Mouse (Mus musculus) left cerebral cortex, adult 2 months (tissue): Measurements from ENCODE around the gene Spint2. TPM values are rescaled to one million over a fixed set of nuclear protein-coding genes. Genes with fewer than 3 reads are reported as not detected.

Source experiments
- DNase-seq, 2 experiments: peaks; one replicate each; pipeline ENCODE4 v3.0.0; 2021 to 2022; ENCODE audit warnings: low spot score in 2 of 2, mixed read lengths in 1 of 2; ENCODE audit errors: extremely low spot score in 1 of 2
- H3K27ac ChIP-seq: fragments of 200-600 bp; 2 replicates; pipeline ENCODE4 v1.8.1; 2022
- H3K4me3 ChIP-seq: fragments of 200-600 bp; 2 replicates; pipeline ENCODE4 v1.8.1; 2022
- CTCF ChIP-seq: fragments of 200-600 bp; IDR thresholded peaks from 2 replicates; pipeline ENCODE4 v1.8.1; 2022; ENCODE audit warnings: antibody characterized with exemption, mild to moderate bottlenecking, moderate library complexity
- intact Hi-C: fragments of 180-260 bp; cut with DNase I; formaldehyde crosslinking; loops from one replicate; pipeline ENCODE4 v1.15.1; 2025
- long read RNA-seq, 2 experiments: library from polyadenylated mRNA; stranded (forward); transcript quantifications; one replicate each; pipeline ENCODE4 v2.0.0; 2021; ENCODE audit warnings: borderline mapping rate in 2 of 2
- total RNA-seq, 2 experiments: library from RNA; stranded (reverse); gene quantifications; 2 replicates each; pipeline ENCODE4 v1.2.3; 2021

The Spint2 gene
- 10 to 100 TPM; 26.4 to 27.8 TPM for total RNA-seq
- long read RNA-seq, experiment 1, transcript Spint2-202 (6 exons, 1,211 nt), result major isoform, 12 of 18 reads
- long read RNA-seq, experiment 1, partial matches to known transcripts, result 1 of 18 reads
- long read RNA-seq, experiment 1, other reads (novel, unspliced or antisense), result 4 of 18 reads
- long read RNA-seq, experiment 2, transcript Spint2-202 (6 exons, 1,211 nt), result major isoform, 9 of 12 reads
- long read RNA-seq, experiment 2, partial matches to known transcripts, result 1 of 12 reads
- long read RNA-seq, experiment 2, other reads (novel, unspliced or antisense), result 2 of 12 reads

GRCm38 (mm10) chr7:29281201-29282073 is at the start of gene Spint2:
Gene Spint2 (minus strand): TSS chr7:29281912.
- peak within 1 kb of the TSS; percentile 60 for H3K4me3 ChIP-seq
- peak; percentile 40 to 47 for DNase-seq
- H3K27ac ChIP-seq, result no peak within 1 kb of the TSS
- no peak; the same call in 1 of the 2 replicates for TF ChIP-seq CTCF
- intact Hi-C loops, result no loop called here

- H3K27ac ChIP-seq, result peak overlapping the region; percentile 48
- H3K4me3 ChIP-seq, result no peak overlapping the region
- TF ChIP-seq CTCF, result no peak
- intact Hi-C loops, result no loop called here
- no peak for DNase-seq
Observed at GRCm38 (mm10) chr7:29328984-29329383, 47.3 kb upstream of the Spint2 start.

GRCm38 (mm10) chr7:29327087-29327486 is 45.4 kb upstream of the Spint2 start:
- intact Hi-C loops, result no loop called here
- Histone ChIP-seq H3K4me3 (no peak overlapping the region), H3K27ac (no peak overlapping the region)
- TF ChIP-seq CTCF, result no peak
- DNase-seq, result no peak

- TF ChIP-seq CTCF, result peak; percentile 20
- Histone ChIP-seq H3K27ac (peak overlapping the region; percentile 95), H3K4me3 (no peak overlapping the region)
- no peak for DNase-seq
- intact Hi-C loops, result no loop called here
Observed at GRCm38 (mm10) chr7:29319337-29320307, 37.9 kb upstream of the Spint2 start.

GRCm38 (mm10) chr7:29318115-29318911 is 36.6 kb upstream of the Spint2 start:
- intact Hi-C loops, result no loop called here

GRCm38 (mm10) chr7:29317558-29317957 is 35.8 kb upstream of the Spint2 start:
- DNase-seq, result peak in 1 of 2 experiments; percentile 56
- Histone ChIP-seq H3K4me3 (no peak overlapping the region), H3K27ac (peak overlapping the region; percentile 95)
- no peak for TF ChIP-seq CTCF
- intact Hi-C loops, result no loop called here

More at GRCm38 (mm10) chr7:29318115-29318911, 36.6 kb upstream of the Spint2 start:
- peak; percentile 58 to 66 for DNase-seq
- no peak overlapping the region for H3K4me3 ChIP-seq
- peak overlapping the region; percentile 95 for H3K27ac ChIP-seq
- no peak for TF ChIP-seq CTCF

GRCm38 (mm10) chr7:29316976-29317375 is 35.3 kb upstream of the Spint2 start:
- peak overlapping the region; percentile 95 for H3K27ac ChIP-seq
- peak; percentile 71 to 81 for DNase-seq
- intact Hi-C loops, result no loop called here
- peak; percentile 33 for TF ChIP-seq CTCF
- H3K4me3 ChIP-seq, result no peak overlapping the region

- TF ChIP-seq CTCF, result no peak; the same call in 1 of the 2 replicates
- Histone ChIP-seq H3K4me3 (peak overlapping the region; percentile 11; the same call in 1 of the 2 replicates), H3K27ac (peak overlapping the region; percentile 95)
- DNase-seq, result peak; percentile 45 to 62
- intact Hi-C loops, result no loop called here
Observed at GRCm38 (mm10) chr7:29316137-29316734, 34.5 kb upstream of the Spint2 start.

GRCm38 (mm10) chr7:29314844-29315628 is 33.3 kb upstream of the Spint2 start:
- intact Hi-C loops, result no loop called here
- no peak for TF ChIP-seq CTCF
- DNase-seq, result peak; percentile 65 to 66
- peak overlapping the region; percentile 95 for H3K27ac ChIP-seq
- peak overlapping the region; percentile 21 for H3K4me3 ChIP-seq
